Mouse (Mus musculus) kidney, postnatal 25 days (tissue): ENCODE measurements around the gene Fam76a.

Experiments
- DNase-seq, 2 experiments: peaks; one replicate each; pipeline ENCODE4 v3.0.0; 2021; ENCODE audit warnings: mixed read lengths in 2 of 2

Gene Fam76a

DNA sequence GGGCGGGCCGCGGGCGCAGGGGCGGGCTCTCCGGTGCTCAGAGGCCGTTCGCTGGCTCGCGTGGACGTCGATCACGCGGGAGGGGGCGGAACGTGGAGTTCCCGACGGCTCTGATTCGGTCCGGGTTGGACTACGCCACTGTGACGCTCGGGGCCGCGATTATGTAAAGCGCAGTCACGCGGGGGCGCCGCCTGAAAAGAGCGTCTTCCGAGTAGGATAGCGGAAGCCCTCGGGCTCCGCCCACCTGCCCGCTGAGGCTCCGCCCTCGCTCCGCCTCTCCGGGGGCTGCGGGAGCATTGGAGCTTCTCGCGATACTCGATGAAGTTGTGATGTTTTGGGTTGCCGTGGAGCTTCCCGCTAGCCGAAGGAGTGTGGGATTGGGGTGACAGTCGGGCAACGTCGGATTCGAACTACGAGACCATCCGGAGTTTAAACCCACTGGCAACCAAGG lies at the start of gene Fam76a:
Fam76a (minus strand) TSS at position 1 of the 451 bp plus-strand sequence.
- peak; percentile 99 to 100 for DNase-seq

DNA sequence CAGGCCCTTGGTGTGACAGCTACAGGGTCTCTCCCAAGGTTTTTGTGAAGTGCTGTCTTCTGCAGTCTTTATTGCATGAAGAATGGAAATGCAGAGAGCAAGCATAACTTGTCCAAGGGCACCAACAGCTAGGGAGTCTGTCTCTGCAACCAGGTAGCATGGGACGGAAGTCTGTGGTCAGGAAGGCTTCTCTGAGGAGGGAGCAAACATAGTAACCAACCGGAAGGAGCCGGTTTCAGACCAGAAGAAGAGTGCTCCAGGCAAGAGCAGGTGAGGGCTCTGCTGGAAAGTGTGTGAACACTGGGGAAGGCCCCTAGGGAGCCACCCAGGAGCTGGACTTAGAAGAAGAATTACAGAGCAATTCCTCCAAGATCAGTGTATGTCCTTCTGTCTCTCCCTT lies 49.7 kb upstream of the Fam76a start:
- no peak for DNase-seq

DNA sequence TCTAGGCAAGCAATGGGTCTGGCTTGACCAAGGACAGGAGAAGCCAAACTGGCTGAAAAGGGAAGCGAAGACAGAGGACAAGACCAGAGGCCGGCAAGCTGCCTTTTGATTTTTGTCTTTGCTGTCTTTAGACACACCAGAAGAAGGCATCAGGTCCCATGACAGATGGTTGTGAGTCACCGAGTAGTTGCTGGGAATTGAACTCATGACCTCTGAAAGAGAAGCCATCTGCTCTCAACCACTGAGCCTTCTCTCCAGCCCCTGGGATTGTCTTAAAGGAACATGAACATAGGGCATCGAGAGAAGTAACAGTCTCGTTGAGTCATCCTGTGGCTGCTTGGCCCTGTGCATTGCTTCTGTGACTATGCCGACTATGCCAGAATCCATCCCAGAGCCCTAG lies 49.2 kb upstream of the Fam76a start:
- DNase-seq: no peak

DNA sequence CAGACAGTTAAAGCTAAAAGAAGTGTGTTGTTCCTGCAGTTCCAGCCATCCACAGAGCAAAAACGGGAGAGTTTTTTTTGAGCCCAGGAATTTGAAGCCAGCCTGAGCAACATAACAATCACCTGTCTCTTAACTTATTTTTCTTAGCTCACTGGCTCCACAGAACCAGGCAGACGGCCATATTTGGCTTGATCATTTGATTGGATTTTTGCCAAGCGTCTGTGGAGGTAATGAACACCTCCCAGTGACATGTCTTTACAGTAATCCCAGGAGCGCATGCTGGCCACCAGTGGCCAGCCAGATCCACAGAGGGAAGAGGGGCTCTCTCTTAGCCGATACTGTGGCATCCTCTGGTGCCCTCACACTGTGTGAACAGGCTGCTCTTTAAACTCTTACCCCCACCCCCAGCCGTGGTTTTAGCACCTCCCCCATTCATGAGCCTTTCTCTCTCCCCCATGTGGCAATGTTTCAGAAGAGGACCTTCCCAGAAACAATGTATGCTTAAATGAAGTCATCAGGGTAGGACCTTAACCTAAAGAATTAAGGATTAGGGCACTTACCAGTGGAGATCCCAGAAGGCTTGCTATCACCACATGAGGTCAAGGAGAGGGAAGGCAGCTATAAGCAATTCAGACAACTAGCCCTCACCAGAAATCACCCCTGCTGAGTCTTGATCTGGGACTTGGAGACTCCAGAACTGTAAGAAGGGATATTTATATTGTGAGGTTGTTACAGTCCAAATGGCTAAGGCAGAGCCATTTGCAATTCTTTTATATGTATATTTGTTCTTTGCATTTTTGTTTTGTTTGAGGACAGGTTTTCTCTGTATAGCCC lies 46.0 kb upstream of the Fam76a start:
- DNase-seq: no peak

DNA sequence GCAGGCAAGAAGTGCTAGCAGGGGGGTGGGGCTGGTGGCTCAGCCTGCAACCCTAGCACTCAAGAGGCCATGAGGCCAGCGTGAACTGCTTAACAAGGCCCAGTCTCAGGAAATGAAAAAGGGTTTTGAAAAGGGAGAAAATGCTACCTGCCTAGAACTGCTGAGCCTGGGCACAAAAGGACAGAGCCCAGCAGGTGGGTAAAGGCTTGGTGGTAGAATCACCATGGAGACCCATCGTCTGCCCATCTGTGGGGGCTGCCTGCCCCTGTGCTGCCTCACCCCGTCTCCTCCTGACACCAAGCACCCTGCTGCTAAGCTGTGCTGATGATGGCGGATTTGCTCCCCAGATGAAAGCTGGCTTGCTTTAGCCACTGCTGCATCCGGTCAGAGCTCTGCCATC lies 42.1 kb upstream of the Fam76a start:
- DNase-seq: no peak

DNA sequence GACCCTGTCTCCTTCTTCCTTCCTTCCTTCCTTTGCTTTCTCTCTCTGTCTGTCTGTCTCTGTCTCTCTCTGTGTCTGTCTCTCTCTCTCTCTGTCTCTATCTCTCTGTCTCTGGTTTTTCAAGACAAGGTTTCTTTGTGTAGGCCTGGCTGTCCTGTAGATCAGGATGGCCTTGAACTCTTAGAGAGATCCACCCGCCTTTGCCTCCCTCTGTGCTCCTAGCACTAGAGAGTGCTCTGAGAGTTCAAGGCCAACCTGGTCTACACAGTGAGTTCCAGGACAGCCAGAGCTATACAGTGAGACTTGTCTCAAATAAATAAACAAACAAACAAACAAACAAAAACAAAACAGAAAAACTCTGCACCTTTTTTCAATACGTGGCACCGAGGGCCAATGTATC lies 41.7 kb upstream of the Fam76a start:
- no peak for DNase-seq

DNA sequence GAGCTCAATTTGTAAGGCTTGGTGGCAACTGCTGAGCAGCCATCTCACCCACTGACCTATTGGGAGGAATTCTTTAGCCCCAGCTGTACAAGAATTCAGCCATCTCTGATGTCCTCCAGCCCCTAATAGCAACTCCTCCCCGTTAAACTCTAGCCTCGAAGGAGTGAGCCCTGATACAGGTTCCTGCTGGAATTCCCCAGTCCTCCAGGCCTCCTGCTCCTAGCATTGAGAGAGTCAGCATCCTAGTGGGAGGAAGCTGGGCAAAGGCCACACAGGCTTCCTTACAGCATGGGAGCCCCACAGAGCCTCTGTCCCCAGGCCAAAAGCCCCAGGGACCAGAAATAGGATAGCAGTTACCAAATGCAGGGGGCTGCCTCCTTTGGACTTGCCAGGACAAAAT lies 41.1 kb upstream of the Fam76a start:
- no peak for DNase-seq

DNA sequence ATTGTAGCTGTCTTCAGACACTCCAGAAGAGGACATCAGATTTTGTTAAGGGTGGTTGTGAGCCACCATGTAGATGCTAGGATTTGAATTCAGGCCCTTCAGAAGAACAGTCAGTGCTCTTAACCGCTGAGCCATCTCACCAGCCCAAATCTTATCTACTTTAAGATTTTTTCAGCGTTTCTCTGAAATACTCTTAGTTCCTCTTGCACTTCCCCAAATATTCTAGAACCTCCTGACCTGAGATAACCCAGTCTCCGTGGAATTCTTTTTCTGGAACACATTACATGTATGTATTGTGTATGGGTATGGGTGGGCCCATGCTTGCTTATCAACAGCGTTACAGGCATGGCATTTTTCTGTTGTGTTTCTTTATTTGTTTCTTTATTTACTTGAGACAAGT lies 40.3 kb upstream of the Fam76a start:
- DNase-seq: no peak

DNA sequence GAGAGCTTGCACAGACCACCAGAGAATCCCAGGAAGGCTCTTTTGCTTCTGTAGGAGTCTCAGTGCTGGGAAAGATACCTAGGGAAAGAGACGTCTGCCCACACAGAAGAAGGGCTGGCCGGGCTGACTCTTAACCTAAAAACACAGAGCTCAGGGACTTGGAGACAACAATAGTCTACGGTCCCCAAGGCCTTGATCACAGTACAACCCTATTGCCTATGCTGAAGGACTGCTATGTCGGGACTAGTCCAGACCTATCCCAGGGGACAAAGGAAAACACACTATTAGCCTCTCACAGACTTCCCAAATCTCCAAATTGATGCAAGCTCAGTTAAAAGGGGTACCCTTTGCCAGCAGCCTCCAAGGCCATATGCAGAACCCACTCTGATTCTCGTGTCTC lies 39.5 kb upstream of the Fam76a start:
- no peak for DNase-seq

DNA sequence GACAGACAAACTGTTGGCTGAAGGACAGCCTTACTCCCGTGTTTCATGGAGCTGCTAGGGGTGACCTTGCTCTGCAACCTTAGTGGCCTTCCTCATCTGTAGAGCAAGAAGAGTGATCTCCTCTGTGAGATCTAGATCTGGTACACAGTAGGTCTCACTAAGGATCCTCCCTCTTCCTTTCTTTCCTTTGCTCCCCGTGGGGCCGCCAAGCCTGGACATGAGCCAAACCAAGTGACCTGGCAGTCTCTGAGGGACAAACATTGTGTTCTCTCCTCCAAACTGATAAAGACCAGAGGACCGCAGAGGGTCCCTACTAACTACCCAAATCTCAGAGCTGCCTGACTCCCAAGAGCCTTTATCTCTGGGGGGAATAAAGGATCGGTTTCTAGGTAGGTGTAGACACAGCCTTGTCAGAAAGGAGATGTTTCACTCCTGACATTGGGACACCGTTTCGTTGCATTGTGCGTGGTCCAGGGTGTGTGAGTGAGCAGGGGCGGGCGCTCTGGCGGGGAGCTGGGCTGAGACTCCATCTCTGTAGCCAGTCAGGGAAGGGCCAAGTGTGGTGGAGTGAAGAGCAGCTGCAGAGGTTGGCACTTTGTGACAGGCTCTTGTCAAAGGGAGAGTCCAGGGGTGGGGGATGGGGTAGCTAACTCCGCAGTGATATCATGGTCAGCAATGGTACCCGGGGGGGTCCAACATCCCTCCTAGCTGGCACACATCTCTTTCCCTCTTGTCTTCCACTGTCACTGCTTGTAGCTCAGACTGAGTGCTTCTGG lies 38.7 kb upstream of the Fam76a start:
- peak; percentile 65 to 74 for DNase-seq

DNA sequence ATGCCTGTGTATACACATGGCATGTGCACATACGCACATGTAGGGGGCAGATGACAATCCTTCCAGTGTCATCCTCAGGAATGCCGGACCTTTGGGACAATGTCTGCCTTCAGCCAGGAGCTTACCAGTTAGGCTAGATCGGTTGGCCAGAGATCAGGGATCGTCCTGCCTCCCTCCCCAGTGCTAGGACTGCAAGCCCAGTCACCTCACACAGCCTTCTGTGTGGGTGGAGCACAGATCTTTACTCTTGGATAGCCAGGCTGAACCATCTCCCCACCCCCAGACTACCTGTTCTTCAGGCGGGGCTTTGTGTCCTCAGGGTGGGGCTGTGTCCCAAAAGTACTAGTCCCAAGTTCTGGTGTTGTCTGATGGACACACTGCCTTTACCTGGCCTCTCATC lies 38.0 kb upstream of the Fam76a start:
- DNase-seq: no peak

DNA sequence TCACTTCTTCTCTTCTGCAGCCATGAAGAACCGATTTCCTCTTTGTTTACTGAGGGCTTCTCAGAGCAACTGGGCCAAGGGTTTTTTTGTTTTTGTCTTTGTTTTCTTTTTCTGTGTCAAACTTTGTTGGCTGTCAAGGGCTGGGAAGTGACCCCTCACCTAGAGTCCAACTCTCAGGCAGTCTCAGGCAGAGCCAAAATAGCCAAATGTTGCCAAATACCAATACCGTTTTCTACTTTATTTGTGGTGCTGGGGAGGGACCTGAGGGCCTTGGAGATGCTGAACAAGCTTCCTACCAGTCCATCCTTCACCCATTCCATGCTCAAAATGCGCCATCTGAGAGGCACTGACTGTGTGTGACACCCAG lies 37.3 kb upstream of the Fam76a start:
- no peak for DNase-seq

DNA sequence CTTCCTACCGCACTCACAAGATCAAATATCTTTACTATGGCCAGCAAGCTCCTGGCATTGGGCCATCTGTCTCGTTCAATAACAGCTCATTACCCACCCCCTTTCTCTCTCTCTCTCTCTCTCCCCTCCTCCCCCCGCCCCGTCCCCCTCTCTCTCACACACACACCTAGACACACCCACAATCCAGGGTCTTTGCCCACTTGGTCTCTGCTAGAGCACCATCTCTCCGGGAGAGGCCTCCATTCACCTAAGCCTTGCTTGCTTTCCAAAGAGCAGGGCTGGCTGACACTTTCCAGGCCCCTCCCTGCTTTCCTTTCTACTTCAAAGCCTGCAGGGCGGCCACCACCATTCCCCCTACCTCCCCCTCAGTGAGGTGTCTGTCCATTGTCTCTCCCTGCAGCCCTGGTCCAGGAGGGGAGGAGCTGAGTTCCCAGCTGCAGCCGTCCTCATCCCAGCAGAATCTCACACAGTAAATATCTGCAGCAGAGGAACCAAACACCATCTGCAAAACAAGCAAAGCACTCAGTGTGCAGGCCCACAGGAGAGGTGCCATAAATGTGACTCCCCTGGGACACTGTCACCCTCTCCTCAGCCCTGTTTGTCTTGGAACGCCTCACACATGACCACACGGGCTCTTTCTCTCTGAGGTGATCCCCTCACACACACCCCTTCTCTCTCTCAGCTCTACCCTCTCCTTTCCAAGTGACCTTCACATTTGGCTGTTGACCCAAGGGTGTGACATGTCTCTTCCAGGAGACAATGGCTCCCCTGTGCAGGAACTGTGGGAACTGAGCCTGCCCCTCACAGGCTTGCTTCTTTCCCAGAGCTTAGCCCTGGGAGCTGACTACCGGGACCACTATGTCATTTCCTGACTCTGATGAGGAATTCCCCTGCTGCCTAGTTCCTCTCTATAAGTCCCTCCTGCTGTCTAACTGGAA lies 36.7 kb upstream of the Fam76a start:
- DNase-seq: peak; percentile 38 to 71

DNA sequence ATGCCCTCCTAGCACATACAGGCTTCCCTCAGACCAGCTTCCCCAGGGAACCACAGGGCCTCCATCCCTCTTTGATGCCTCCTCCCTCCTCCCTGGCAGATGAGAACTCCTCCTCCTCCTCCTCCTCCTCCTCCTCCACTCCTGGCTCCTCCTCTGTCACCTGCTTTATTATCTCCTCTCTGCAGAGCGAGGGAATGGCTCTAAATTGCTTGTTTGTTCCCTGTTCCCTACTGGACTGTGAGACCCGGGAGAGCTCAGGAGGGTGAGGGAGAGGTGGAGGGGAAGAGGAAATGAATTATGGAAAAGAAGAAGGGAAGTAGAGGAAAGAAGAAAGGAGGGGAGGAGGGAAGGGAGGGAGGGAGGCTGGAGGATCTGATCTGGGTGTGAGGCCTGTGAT lies 33.0 kb upstream of the Fam76a start:
- DNase-seq: no peak

DNA sequence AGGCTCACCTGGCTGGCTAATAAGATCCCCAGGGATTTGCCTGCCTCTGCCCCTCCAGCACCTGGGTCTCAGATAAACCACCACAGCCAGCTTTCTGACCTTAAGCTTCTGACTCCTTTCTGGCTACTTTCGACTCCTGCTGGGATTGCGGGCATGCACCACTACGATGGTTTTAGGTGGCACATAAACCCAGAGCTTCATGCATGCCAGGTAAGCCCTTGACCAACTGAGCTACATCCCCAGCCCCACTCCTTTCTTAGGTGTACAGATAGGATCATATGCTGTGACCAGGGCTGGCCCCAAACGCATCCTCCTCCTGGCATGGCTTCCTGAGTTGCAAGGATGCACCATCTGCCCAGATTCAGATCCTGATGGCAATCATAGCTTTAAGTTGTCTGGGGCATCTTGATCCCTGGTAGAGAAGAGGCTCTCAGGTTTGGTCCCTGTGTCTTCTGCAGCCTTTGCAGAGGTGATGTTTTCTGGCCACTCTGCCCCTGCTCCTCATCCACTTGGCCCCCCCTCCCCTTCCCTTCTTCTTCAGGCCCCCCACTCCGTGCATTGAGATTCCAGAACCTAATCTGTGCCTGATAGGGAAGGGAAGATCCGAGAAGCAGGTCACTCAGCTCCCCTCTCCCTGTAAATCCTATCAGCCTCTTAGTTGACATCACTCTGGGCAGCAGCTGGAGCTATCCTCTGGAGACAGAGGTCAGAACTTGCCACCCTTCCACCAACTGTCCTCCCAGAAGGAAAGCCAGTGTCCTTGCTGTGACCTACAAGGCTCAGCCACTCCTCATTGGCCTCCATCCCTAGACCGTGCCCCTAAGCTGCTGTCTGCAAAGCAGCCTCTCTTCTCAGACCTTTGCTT lies 32.4 kb upstream of the Fam76a start:
- no peak for DNase-seq

DNA sequence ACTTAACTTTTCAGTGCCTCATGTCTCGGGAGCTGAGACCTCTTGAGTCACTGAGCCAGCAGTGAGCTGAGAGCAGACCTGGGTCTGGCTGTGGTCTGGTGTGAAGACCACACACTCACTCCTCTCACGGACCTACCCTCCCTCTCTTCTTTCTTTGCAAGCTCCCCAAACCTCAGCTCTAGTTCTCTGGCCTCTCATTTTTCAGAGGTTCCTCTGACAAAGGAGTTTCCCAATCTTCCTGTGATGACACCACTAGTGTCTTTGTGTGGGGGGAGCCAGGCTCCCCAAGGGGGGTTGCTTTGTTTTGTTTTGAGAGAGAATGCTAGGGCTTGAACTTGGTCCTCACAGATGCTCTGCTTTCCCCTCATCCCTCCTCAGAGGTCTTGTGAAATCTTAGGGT lies 28.6 kb upstream of the Fam76a start:
- DNase-seq: no peak

DNA sequence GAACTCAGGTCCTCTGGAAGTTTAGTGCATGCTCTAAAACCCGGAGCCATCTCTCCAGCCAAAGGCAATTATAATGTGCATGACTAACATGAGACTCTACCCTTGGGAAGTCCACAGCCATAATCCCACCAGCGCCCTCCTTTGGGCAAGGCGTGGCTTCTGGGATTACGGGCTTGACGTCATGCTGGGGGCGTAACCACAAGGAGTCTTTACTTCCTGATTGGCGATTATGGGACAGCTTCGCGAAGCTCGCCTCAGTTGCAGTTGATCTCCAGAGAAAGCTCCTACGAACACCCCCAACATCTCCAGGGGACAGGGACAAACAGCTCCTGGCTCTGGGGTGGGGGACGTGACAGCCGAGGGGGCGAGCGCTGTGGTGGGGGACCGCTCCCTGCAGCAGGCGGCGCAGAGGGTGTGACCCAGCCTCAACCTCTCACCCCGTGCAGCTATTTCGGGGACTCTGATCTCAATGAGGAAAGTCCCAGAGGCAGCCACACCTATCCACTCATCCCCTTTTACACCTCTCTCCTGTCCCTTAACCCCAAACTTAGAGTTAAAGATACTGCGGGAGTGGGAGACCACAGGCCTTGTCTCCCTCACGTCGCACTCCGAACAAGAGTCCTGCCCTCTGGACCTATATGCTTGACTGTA lies 27.6 kb upstream of the Fam76a start:
- no peak for DNase-seq

DNA sequence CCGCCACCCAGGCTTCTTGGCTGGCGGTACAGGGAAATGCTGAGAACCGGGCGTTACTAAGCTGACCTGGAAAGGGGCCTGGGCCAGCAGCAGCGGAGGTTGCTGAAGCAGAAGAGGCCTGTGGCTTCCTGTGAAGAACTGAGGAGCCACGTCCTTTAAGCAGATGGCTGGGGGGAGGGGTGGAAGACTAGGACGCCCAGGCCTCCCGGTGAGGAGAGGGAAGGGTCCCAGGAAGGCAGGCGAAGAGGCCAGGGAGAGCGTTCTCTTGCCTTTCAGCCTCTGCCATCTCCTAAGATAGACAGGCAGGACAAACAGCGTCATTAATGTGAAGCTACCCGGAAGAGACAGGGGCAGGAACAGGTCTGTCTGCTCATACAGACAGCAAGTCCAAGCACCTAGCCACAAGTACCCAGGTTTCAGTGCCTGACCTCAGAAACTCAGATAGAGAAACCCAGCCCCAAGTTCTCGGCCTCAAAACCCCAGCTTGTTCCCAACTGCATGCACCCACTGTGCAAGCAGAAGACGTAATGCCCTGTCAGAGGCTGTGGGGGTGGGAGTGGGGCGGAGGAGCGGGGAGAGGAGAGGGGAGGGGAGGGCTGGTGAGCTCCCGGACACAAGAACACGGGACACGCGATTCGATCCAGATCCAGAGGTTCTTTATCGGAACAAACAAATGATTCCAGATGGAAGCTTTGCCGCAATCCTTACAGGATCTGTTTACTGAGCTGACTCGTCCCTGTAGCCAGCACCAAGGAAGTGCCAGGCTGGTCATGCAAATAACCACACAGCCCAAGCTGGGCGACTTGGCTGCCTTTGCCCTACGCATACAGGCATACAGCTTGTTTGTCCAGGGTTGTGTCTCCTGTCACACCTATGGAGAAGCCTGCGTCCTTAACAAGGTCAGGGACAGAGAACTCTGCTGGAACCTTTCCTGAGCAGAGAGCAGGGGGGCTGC lies 24.0 kb upstream of the Fam76a start:
- DNase-seq: peak; percentile 45 to 70

DNA sequence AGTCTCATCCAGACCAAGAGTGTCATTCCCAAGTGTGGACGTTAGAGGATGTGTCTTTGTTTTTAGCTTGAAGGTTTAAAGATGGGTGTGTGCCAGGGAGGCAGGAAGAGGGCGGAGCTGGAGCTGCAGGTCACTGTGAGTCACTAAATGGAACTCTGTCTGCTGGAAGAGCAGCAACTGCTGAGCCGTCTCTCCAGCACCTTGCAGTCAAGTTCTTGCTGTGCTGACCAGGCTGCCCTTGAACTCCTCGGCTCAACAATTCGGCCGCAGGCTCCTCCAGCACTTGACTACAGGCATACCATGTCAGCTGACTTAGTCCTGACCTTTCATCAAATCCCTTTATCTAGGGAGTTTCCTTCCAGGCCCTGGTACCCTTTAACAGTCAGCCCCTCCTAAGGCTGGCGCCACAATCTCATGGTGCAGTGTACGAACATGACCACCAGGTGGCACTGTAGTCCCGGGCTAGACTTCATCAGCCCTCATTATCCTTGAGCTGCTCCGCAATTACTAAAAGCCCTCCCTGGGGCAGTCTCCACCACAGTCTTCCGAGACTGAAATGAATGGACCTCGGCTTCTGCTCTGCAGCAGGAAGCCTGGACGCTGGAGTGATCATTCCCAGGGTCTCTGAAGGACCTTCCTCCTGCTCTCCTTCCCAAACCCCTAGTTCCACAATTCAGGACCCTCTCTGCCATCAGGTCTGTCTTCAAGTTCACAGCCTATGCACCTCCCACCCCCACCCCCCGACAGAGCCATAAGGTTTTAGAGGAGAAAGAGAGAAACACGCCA lies 23.1 kb upstream of the Fam76a start:
- peak; percentile 78 to 86 for DNase-seq

DNA sequence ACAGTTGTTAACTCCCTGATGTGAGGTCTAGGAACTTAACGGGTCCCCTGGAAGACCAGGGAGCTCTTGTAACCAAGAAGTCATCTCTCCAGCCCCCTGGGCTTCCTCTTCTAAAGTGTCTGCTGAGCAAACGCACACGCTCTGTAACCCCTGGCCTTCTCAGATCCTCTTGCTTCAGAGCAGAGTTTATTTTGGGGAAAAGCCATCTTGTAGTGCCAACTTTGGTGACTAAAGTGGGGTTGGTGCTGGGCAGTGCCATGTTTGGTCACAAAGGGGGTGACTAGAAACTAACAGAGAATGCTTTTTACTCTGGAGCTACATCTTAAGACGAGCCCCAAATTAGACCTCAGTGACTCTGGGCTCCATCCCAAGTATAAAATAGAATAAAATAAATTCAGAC lies 22.4 kb upstream of the Fam76a start:
- DNase-seq: no peak
